Mouse (Mus musculus): ENCODE measurements around the gene Cdhr2. TPM values are rescaled to one million over a fixed set of nuclear protein-coding genes. Genes with fewer than 3 reads are reported as not detected.

Cdhr2 gene
- polyA plus RNA-seq, 1 experiment from 2014 or later, result 3.1 TPM

- WGBS, result 1% methylated on average over 5 of the region's 5 CpGs
- TF ChIP-seq EP300 (optimal IDR thresholded peaks at IDR 0.05), result no peak
- TF ChIP-seq CTCF (IDR thresholded peaks at IDR 0.05; ENCODE audit: low read depth), result peak; percentile 71
- Histone ChIP-seq H3K4me3 (ENCODE audit: low read depth, low read length) (no peak overlapping the region), H3K27ac (replicated peaks) (no peak overlapping the region), H3K4me2 (replicated peaks; ENCODE audit: low read depth) (no peak overlapping the region), H3K36me3 (ENCODE audit: control insufficient read depth, insufficient read depth, low read length) (no peaks in the 10 kb centered on the region), H3K9me3 (ENCODE audit: control insufficient read depth, low read length) (no peaks in the 10 kb centered on the region), H3K4me1 (replicated peaks; ENCODE audit: control insufficient read depth, insufficient read depth) (no peaks in the 10 kb centered on the region), H3K27me3 (ENCODE audit: control insufficient read depth, insufficient read depth, low read length) (no peaks in the 10 kb centered on the region), H3K9ac (ENCODE audit: low read length) (no peak overlapping the region)
- DNase-seq (ENCODE audit: low spot score) (peak; percentile 55), ATAC-seq (ENCODE audit: low FRiP score, low TSS enrichment) (0 out of 2 replicates have a peak, but pooled peaks have one; percentile 10)
Measured at GRCm38 (mm10) chr13:54716916-54717315, 15.7 kb downstream of the Cdhr2 start.

GRCm38 (mm10) chr13:54723143-54723542 is 21.9 kb downstream of the Cdhr2 start:
- ATAC-seq (ENCODE audit: low FRiP score, low TSS enrichment) (no peak), DNase-seq (ENCODE audit: low spot score) (no peak)
- Histone ChIP-seq H3K27me3 (ENCODE audit: control insufficient read depth, insufficient read depth, low read length) (no peaks in the 10 kb centered on the region), H3K4me1 (replicated peaks; ENCODE audit: control insufficient read depth, insufficient read depth) (no peaks in the 10 kb centered on the region), H3K27ac (replicated peaks) (no peak overlapping the region), H3K9ac (ENCODE audit: low read length) (no peak overlapping the region), H3K4me2 (replicated peaks; ENCODE audit: low read depth) (no peak overlapping the region), H3K9me3 (ENCODE audit: control insufficient read depth, low read length) (0 out of 2 replicates have a peak, but pooled peaks cover 2% of the 10 kb centered on the region), H3K36me3 (ENCODE audit: control insufficient read depth, insufficient read depth, low read length) (no peaks in the 10 kb centered on the region), H3K4me3 (ENCODE audit: low read depth, low read length) (no peak overlapping the region)
- no peak for TF ChIP-seq EP300 (optimal IDR thresholded peaks at IDR 0.05)
- TF ChIP-seq CTCF (IDR thresholded peaks at IDR 0.05; ENCODE audit: low read depth), result peak; percentile 34
- WGBS, result 81% methylated on average over 3 of the region's 3 CpGs

- WGBS, result 51% methylated on average over 11 of the region's 11 CpGs
- ATAC-seq (ENCODE audit: low FRiP score, low TSS enrichment), result no peak
- no peaks in the 10 kb centered on the region for H3K27me3 ChIP-seq (ENCODE audit: control insufficient read depth, insufficient read depth, low read length)
Measured at GRCm38 (mm10) chr13:54726131-54726530, 24.9 kb downstream of the Cdhr2 start.

GRCm38 (mm10) chr13:54736931-54737330 is 35.7 kb downstream of the Cdhr2 start:
- peaks cover 22% of the 10 kb centered on the region for H3K27me3 ChIP-seq (ENCODE audit: control insufficient read depth, insufficient read depth, low read length)
- TF ChIP-seq EP300 (optimal IDR thresholded peaks at IDR 0.05) (no peak), CTCF (IDR thresholded peaks at IDR 0.05; ENCODE audit: low read depth) (no peak)
- 27% methylated on average over 3 of the region's 3 CpGs for WGBS
- no peak overlapping the region; the same call in 1 of the 2 replicates for H3K4me2 ChIP-seq (replicated peaks; ENCODE audit: low read depth)
- H3K36me3 ChIP-seq (ENCODE audit: control insufficient read depth, insufficient read depth, low read length), result no peaks in the 10 kb centered on the region
- H3K4me1 ChIP-seq (replicated peaks; ENCODE audit: control insufficient read depth, insufficient read depth), result no peaks in the 10 kb centered on the region
- no peak overlapping the region for H3K4me3 ChIP-seq (ENCODE audit: low read depth, low read length)
- no peak overlapping the region for H3K27ac ChIP-seq (replicated peaks)
- no peak overlapping the region for H3K9ac ChIP-seq (ENCODE audit: low read length)
- no peaks in the 10 kb centered on the region for H3K9me3 ChIP-seq (ENCODE audit: control insufficient read depth, low read length)
- DNase-seq (ENCODE audit: low spot score) (no peak), ATAC-seq (ENCODE audit: low FRiP score, low TSS enrichment) (no peak)

More at GRCm38 (mm10) chr13:54726131-54726530, 24.9 kb downstream of the Cdhr2 start:
- Histone ChIP-seq H3K27ac (replicated peaks) (no peak overlapping the region), H3K4me1 (replicated peaks; ENCODE audit: control insufficient read depth, insufficient read depth) (no peaks in the 10 kb centered on the region), H3K9ac (ENCODE audit: low read length) (no peak overlapping the region), H3K9me3 (ENCODE audit: control insufficient read depth, low read length) (0 out of 2 replicates have a peak, but pooled peaks cover 2% of the 10 kb centered on the region), H3K4me3 (ENCODE audit: low read depth, low read length) (no peak overlapping the region), H3K4me2 (replicated peaks; ENCODE audit: low read depth) (no peak overlapping the region), H3K36me3 (ENCODE audit: control insufficient read depth, insufficient read depth, low read length) (no peaks in the 10 kb centered on the region)
- TF ChIP-seq CTCF (IDR thresholded peaks at IDR 0.05; ENCODE audit: low read depth) (no peak), EP300 (optimal IDR thresholded peaks at IDR 0.05) (no peak)
- DNase-seq (ENCODE audit: low spot score), result no peak

- WGBS, result under 1% methylated on average over 65 of the region's 87 CpGs
- no peak for TF ChIP-seq EP300 (optimal IDR thresholded peaks at IDR 0.05)
- TF ChIP-seq CTCF (IDR thresholded peaks at IDR 0.05; ENCODE audit: low read depth), result no peak
- H3K27me3 ChIP-seq (ENCODE audit: control insufficient read depth, insufficient read depth, low read length), result peaks cover 22% of the 10 kb centered on the region
- H3K4me3 ChIP-seq (ENCODE audit: low read depth, low read length), result peak overlapping the region; percentile 37
- DNase-seq (ENCODE audit: low spot score) (peak; percentile 53), ATAC-seq (ENCODE audit: low FRiP score, low TSS enrichment) (peak; percentile 70)
- H3K4me2 ChIP-seq (replicated peaks; ENCODE audit: low read depth), result peak overlapping the region; percentile 54
- no peaks in the 10 kb centered on the region for H3K36me3 ChIP-seq (ENCODE audit: control insufficient read depth, insufficient read depth, low read length)
- H3K27ac ChIP-seq (replicated peaks), result no peak overlapping the region
- H3K4me1 ChIP-seq (replicated peaks; ENCODE audit: control insufficient read depth, insufficient read depth), result no peaks in the 10 kb centered on the region
- no peak overlapping the region for H3K9ac ChIP-seq (ENCODE audit: low read length)
- no peaks in the 10 kb centered on the region for H3K9me3 ChIP-seq (ENCODE audit: control insufficient read depth, low read length)
Measured at GRCm38 (mm10) chr13:54737488-54738212, 36.4 kb downstream of the Cdhr2 start.

- Histone ChIP-seq H3K9ac (ENCODE audit: low read length) (no peak overlapping the region), H3K4me3 (ENCODE audit: low read depth, low read length) (peak overlapping the region; percentile 37), H3K36me3 (ENCODE audit: control insufficient read depth, insufficient read depth, low read length) (no peaks in the 10 kb centered on the region), H3K4me1 (replicated peaks; ENCODE audit: control insufficient read depth, insufficient read depth) (no peaks in the 10 kb centered on the region), H3K27me3 (ENCODE audit: control insufficient read depth, insufficient read depth, low read length) (peaks cover 22% of the 10 kb centered on the region), H3K4me2 (replicated peaks; ENCODE audit: low read depth) (peak overlapping the region; percentile 54), H3K9me3 (ENCODE audit: control insufficient read depth, low read length) (no peaks in the 10 kb centered on the region), H3K27ac (replicated peaks) (no peak overlapping the region)
- TF ChIP-seq EP300 (optimal IDR thresholded peaks at IDR 0.05) (no peak), CTCF (IDR thresholded peaks at IDR 0.05; ENCODE audit: low read depth) (peak; percentile 3; the same call in 1 of the 2 replicates)
- ATAC-seq (ENCODE audit: low FRiP score, low TSS enrichment), result no peak
- WGBS, result 4% methylated on average over 32 of the region's 34 CpGs
- no peak for DNase-seq (ENCODE audit: low spot score)
Measured at GRCm38 (mm10) chr13:54738213-54738601, 36.9 kb downstream of the Cdhr2 start.

Data from stomach, postnatal 0 days (tissue).